Mouse (Mus musculus) T-helper 17 cell (primary cell): Measurements from ENCODE around the gene Xylb.
"Not testable (repeated sequence)": the region's sequence is repeated elsewhere in the genome, so short reads cannot be mapped to it uniquely, and the experiment has no call there.

ENCODE experiments used
- in situ Hi-C, 2 experiments: fragments of 300-600 bp; cut with MboI, MseI; formaldehyde crosslinking; loops; 1 replicate in 1 of 2; 2 replicates in 1 of 2; pipeline ENCODE4 v1.15.1; 2025; ENCODE audit warnings: high pct_unique_total_duplicates in 2 of 2

Xylb gene

GRCm38 (mm10) chr9:119340212-119340580 lies 17.0 kb upstream of the Xylb start:
- in situ Hi-C loops, result loop anchor here in 1 of 2 experiments (10.0 kb wide), 1 partner anchor 635 kb away; no protein-coding TSS in a partner anchor

DNA sequence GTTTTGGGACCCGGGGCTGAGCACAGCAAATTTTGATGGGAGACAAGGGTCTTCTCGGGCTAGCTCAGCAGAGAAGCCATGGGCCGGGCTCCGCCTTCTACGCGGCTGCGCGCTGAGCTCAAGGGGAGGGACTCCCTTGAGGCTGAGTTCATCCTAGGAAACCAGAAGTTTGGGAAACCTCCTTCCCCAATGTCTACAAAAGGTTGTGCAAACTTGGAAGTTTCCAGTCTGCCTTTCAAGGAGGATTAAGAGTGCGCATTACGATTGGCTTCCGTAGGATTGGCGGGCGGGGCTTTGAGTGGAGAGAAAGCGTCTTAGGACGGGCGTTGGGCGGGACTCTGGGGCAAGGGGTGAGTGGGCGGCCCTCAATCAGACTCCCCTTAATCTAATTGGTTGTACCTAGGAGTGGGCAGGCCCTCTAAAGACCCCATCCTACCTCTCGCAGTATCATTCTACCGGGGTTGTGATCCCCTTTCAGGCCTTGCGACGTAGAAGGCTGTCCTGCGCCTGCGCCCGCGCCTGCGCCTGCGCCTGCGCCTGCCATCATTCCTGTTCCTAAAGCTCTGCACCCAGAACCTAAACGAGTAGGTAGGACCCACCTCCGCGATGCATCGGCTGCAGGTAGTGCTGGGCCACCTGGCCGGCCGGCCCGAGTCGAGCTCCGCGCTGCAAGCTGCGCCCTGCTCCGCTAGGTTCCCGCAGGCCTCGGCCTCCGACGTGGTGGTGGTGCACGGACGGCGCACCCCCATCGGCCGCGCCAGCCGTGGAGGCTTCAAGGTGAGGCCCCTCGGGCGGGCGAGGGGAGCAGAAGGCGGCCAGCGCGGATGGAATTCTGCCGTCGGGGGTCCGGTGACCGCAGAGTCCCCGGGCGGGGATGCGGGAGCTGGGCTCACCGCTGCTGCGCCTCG lies 16.0 kb upstream of the Xylb start, which contains the start of gene Myd88:
Gene Myd88 (minus strand): TSS at position 503 of the 908 bp plus-strand sequence.
- in situ Hi-C loops, result loop anchor here in 1 of 2 experiments (10.0 kb wide), 1 partner anchor 634 kb away; no protein-coding TSS in a partner anchor

GRCm38 (mm10) chr9:119342728-119343127 lies 14.5 kb upstream of the Xylb start:
- in situ Hi-C loops, result loop anchor here in 1 of 2 experiments (10.0 kb wide), 1 partner anchor 632 kb away; no protein-coding TSS in a partner anchor

DNA sequence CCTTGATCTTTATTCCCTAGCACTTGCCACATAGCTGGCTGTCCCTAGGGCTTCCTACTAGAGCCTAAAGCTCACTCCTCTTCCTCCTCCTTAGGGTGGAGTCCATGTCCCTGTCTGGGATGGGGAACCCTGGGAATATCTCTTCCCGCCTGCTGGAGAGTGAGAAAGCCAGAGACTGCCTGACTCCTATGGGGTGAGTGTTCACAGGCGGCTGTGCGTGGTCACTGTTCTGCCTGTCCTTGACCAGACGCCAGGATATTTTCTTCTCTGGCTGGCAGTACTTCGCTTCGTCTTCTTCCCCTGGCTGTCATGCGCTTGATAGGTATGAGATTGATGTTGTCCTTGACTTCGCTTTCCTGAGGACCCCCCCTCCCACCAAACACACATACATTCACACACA lies 10.8 kb upstream of the Xylb start:
- in situ Hi-C loops, result loop anchor here (5.0 to 10.0 kb wide), 3 partner anchors 199 to 628 kb away; partner anchors contain the start of gene Dlec1 (in 1 of the 2)

GRCm38 (mm10) chr9:119350531-119350930 lies 6.7 kb upstream of the Xylb start:
- in situ Hi-C loops, result no loop called here

DNA sequence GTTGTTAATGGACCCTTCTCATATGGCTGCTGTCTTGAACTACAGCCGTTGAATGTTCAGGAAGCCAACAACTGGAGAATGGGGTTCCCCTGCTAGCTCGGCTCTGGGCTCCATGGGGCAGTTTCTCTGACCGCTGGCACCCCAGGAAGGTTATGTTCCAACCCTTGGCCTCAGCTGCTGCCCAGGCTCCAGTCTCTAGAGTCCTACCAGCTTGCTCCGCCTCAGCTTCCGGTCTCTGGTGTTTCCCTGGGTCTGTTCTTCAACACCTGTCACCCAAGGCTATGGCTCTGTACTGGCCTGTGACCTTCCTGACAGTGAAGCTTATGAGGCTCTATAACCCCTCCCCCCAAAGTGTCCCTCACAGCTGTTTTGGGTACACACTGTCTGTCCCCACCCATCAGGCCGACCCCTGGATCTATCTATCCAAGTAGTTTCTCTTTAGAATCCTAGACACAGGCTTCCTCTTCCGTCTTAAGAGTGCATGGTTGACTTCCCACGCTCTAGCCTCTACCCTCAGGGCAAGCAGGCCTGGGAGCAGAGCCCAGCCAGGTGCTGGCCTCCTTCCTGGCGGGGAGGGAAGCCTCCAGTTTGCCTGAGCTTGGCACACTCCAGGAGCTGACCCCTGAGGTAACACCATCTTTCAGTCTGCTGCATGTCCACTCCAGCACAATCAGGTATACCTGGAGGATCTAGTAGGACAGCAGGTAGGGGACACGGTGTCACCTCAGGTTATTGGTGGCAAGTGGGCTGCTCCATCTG lies 6.1 kb upstream of the Xylb start:
- in situ Hi-C loops, result no loop called here

- in situ Hi-C loops, result no loop called here
Measured at GRCm38 (mm10) chr9:119352060-119352459, 5.1 kb upstream of the Xylb start.

DNA sequence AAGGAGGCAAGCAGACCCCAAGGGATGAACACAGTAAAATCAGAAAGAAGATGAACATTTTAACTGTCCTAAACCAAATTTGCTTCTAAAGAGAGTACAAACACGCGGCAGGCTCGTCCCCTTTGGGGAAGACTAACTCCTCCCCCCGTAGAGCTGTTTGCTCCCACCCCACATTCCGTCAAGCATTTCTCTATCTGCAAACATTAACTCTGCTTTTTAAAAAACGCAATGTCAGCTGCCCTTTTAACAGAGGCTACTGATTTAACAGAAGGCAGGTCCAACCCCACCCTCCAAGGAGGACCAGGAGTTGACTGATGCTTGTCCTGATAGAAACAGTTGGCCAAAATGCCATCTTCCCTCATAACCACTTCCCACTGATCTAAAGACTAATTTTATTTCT lies 3.3 kb upstream of the Xylb start:
- in situ Hi-C loops, result no loop called here

DNA sequence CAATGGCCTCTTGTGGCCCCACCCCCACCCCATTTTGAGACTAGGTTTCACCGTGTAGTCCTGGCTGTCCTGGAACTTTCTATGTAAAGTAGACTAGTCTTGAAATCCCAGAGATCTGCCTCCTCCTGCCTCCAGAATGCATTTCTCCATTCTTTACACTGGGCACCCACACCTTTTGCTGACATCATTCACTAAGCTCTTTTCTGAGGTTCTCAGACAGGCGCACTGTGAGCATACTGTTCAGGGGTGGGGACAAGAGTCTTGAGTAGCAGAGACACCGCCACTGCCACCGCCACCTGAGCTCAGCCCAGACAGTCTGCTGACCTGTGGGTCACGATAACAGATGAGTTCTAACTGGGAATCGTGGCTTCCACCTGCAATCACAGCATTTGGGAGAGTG lies 1.2 kb upstream of the Xylb start:
- in situ Hi-C loops, result loop anchor here in 1 of 2 experiments (5.0 kb wide), 1 partner anchor 754 kb away; no protein-coding TSS in a partner anchor

DNA sequence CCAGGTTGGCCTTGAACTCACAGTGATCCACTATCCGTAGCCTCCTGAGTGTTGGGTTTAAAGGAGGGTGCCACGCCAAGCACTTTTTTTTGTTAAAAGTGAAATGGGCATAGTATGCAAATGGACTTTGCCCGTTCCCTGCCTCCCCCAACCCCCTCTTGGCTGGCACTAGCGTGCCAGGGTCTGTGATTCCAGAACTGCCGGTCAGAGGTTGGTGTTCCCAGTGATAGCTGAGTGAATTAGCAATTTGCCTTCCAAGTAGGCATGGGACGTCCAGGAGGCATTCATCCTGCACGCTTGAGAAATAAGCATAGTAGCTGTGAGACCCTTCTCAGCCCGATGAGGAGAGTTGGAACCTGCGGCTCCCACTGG lies 863 bp downstream of the Xylb start:
- in situ Hi-C loops, result loop anchor here in 1 of 2 experiments (5.0 kb wide), 1 partner anchor 756 kb away; no protein-coding TSS in a partner anchor

DNA sequence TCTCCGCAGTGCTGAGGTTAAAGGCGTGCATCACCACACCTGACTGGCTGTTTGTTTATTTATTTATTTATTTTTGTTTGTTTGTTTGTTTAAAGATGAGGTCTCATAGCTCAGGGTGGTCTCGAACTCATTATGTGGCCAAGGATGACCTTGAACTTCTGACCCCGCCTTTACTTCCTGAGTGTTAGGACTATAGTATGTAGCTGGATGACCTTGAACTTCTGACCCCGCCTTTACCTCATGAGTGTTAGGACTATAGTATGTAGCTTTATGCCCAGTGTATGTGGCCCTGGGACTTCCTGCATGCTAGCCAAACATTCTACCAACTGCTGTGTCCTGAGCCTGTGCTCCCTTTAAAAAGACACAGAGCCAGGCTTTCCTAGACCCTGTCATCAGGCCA lies 4.2 kb downstream of the Xylb start:
- in situ Hi-C loops, result no loop called here

- in situ Hi-C loops, result no loop called here
Measured at GRCm38 (mm10) chr9:119363229-119363628, 6.0 kb downstream of the Xylb start.

- in situ Hi-C loops, result no loop called here
Measured at GRCm38 (mm10) chr9:119365284-119365683, 8.1 kb downstream of the Xylb start, which contains the start of gene Slc22a14. Slc22a14 (minus strand) TSS chr9:119365553.

GRCm38 (mm10) chr9:119368367-119368766 lies 11.2 kb downstream of the Xylb start:
- in situ Hi-C loops, result no loop called here

DNA sequence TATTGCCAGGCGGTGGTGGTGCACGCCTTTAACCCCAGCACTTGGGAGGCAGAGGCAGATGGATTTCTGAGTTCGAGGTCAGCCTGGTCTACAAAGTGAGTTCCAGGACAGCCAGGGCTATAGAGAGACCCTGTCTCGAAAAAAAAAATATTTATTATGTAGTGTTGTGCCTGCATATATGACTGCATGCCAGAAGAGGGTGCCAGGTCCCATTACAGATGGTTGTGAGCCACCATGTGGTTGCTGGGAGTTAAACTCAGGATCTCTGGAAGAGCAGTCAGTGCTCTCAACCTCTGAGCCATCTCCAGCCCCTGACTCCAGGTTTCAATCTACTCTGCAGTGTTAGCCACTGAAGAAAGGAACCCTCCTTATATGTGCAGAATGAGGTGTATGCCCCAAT lies 13.6 kb downstream of the Xylb start:
- in situ Hi-C loops, result not testable (repeated sequence)

DNA sequence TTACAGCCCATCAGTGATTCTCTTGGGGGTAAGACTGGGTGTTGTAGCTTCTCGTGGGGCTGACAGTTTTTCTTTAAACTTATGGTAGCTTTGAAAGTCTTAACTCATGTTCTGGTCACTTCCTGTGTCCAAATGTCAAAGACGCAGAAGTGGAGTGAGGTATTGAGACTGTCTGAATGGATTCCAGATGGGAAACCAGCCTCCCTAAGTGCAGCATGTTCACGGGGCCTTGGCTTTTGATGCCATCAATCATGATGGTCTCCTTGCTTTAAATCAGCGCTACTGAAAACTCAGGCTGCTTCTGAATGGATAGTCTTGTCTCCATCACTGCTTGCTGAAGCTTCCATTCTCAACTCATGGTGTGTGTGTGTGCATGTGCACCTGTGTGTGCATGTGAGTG lies 14.1 kb downstream of the Xylb start:
- in situ Hi-C loops, result no loop called here

GRCm38 (mm10) chr9:119375008-119375407 lies 17.8 kb downstream of the Xylb start:
- in situ Hi-C loops, result no loop called here

DNA sequence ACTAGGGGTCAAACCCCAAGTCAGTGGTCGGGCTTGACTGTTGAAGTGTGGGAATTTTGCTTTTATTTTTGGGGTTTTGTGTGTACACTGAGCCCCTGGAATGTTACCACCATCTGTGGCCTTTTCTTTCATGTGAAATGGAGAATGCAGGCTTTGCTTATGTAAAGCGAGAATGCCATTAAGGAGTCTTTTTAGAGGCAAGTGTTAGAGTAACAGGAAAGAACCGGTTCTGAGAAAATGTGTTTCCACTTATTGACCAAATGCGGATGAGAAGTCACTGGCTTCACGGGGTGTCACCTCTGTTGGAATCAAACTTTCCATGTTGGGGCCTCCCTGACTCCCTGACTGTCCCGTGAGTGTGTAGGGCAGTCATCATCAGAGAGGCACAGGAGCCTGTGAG lies 18.4 kb downstream of the Xylb start:
- in situ Hi-C loops, result no loop called here

GRCm38 (mm10) chr9:119378231-119378630 lies 21.1 kb downstream of the Xylb start:
- in situ Hi-C loops, result no loop called here

DNA sequence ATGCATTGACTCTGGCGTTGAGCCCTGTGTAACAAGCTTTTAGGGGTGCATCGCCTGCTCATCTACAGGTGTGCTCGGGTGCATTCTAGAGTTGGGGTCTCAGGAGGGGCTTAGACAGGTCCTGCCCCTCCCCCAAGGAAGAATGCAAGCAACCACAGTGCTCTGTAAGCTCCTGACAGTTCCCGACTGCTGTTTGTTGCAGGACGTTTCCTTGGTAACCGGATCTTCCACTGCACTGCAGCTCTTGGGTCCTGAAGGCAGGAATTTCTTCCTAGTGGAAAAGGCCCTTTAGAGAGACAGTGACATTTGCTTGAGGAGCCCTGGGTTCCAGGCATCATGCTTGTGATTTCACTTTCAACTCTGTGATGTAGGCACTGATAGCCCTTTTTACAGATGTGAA lies 25.4 kb downstream of the Xylb start:
- in situ Hi-C loops, result no loop called here

- in situ Hi-C loops, result no loop called here
Measured at GRCm38 (mm10) chr9:119388956-119389355, 31.8 kb downstream of the Xylb start.

DNA sequence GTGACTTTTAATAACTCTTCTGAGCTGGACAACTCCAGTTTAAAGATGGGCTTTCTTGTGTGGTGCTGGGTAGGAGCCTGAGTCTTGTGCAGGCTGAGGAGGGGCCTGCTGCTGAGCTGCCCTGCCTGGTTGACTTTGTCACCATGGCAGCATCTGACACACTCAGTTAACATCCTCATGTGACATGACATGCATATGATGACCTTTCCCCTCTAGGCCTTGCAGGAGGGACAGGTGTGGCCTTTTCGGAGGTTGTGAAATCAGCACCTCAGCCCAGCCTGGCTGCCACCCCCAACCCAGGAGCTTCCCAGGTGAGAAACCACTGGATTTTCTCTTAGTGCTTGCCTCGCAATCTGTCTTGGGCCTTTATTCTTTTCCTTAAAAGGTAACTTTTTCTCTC lies 33.0 kb downstream of the Xylb start:
- in situ Hi-C loops, result no loop called here
